Mouse (Mus musculus) neutrophil, adult 5-6 weeks (primary cell): ENCODE results near the gene Itgal. TPM values are rescaled to one million over a fixed set of nuclear protein-coding genes. Genes with fewer than 3 reads are reported as not detected.

Experiments
- ATAC-seq: fragments of 151-379, 151-347 bp; 2 replicates; pipeline ENCODE4 v1.8.0; 2017; ENCODE audit warnings: mild to moderate bottlenecking, moderate TSS enrichment; ENCODE audit not compliant: insufficient number of reproducible peaks, poor library complexity, low FRiP score, severe bottlenecking; ENCODE audit errors: extremely low read depth
- total RNA-seq: library from RNA; stranded (forward); fragments of 200-1000 nt; gene quantifications from 2 replicates; pipeline ENCODE4 v1.2.3, GENCODE M21; 2017

The Itgal gene
- total RNA-seq, 1 experiment from 2014 or later, result 148 TPM

DNA sequence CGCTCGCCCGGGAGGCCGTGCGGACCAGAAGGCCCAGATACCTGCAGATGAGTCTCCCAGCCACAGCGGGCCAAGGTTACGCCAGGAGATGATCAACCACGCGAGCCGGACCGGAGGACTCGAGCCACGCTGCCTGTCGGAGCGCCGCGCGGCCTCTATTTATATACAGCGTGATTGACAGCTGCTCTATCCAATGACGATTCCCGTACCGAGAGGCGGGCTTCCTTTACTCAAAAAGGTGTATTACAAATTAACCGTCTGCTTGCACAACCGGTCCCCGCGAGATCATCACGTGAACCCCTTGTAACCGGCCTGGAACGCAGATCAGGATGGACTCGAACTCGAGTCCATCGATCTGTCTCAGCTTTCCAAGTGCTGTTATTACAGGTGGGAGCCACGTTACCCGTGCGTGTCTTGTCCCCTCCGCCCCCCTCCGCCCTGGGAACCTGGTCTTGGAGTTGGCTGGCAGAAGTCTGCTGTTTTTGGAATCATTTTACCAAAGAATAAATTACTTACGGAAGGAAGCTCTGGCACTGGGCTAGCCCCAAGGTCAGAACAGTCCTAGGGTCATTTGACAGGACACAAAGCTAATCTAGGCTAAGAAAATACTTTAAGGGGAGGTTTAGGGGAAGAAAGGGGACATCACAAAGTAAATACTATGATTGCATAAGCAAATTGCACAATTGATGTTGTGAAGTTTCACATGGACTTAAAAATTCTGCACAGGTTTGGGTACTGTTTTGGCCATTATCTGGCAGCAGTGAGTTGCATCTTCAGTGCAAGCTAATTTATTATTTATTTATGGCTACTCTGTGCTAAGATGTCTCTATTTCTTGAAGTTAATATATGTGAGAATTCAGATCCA lies 21.9 kb upstream of the Itgal start, which contains the start of gene Sephs2:
Gene Sephs2 (minus strand): TSS at position 131 of the 865 bp plus-strand sequence.
- peak; percentile 83 for ATAC-seq

DNA sequence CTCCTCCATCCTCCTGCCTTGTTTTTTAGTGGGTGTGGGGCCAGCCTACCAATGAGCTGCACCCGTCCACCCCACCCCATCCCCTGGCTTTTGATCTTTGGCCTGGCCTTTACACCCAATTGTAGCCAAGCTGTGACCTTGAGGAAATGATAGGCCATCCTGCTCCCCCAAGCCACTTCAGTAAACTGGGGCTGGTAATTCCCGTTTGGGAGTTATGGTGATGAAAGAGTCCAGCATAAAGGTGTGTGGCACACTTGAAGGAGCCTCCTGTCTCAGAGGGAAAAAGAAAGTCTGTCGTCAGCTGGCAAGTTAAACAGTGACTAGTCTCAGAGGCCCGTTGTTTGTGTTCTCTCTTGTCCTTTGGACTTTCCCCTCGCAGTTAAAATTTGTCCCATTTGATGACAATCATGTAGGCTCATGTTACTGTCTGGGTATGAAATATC lies 19.5 kb upstream of the Itgal start:
- no peak for ATAC-seq

DNA sequence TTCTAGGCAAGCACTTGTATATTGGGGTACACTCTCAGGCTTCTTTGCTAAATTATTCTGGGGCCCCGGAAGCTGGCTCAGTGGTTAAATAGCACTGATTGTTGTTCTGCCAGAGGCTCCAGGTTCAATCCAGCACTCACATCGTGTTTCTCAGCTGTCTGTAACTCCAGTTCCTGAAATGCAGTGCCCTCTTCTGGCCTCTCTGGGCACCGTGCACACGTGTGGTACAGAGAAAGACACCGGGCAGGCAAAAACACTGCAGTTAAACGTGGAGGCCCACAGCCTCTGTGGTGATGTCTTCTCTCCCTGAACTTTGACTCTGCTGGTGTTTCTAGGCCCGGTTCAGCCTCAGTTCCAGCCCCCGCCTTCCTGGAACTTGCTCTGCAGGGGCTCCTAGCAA lies 17.7 kb upstream of the Itgal start:
- ATAC-seq, result peak; percentile 72

DNA sequence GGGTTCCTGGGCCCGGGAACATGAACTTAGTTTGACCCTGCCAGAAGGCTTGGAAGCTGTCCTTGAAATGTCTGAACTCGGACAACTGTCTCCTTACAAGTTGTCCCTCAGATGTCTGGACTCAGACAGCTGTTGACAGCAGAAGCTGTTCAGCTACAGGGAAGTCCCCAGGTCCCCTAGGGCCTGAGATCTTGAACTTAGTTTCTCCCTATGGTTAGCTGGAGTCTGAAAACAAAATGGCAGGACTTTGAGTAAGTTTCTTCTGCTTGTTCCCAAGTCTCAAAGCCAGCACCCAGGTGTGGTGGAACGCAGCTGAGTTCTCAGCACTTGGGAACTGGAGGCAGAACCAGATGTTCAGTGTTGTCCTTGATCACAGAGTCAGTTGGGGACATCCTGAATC lies 16.0 kb upstream of the Itgal start:
- no peak for ATAC-seq

DNA sequence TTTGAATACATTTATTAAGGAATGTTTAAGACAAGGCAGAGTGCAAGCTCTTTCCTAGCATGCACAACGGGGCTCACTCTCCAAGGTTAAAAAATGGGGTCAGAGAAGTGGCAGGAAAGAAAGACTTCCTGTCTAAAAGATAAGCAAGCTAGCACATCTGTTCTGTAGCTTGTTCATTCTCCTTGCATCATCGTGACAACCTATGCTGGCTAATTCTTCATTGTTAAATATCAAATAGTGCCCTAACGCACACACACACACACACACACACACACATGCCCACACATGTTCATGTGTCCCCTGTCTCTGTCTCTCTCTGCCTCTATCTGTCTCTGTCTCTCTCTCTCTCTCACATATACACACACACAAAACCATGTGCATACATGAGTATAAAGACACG lies 14.9 kb upstream of the Itgal start:
- no peak for ATAC-seq

DNA sequence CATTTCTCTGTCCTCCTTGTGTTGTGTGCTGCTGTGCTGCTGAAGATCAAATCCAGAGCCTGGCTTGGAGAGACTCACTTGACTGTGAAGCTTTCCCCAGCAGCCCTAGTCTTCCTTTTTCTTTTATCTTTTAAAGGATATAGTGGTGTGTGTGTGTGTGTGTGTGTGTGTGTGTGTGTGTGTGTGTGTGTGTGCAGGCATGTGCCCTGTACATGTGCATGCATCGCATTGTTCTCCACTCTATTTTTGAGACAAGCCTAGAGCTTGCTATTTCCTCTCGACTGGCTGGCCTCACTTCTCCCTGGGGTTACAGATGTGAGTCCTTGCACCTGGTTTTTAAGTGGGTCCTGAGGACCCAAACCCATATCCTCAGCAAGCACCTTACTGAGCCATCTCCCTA lies 13.9 kb upstream of the Itgal start:
- no peak for ATAC-seq

DNA sequence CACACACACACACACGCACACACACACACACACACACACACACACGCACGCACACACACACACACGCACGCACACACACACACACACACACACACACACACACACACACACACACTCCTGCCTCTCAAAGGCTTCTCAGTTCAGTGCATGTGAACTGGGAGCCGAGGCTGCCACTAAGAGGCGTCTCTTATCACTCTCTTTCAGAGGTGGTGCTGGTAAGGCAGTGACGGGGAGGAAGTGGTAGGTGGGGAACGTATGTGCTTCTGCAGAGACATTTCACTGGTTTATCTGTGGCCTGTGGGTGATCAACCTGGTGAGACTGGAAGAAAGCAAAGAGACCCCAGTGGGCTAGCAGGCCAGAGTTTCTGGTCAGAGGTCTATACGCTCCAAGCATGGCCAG lies 10.9 kb upstream of the Itgal start:
- peak; percentile 62; the same call in 1 of the 2 replicates for ATAC-seq

DNA sequence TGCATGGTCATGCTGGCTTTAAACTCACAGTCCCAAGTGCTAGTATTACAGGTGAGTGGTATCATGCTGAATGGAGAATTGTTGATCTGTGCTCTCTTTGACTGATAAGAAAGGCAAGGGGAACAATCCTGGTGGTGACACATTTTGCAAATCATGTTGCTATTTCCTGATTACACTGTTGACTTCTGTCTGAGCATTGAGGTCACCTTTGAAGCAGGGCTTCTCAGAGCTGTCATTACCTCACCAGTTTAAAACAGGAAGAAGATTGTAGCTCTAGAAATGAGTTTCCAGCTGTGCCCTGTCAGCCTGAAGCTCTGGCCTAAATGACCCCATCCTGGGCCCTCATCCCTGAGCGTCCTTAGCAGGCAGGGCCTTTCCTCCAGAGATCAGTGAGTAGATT lies 8.1 kb upstream of the Itgal start:
- peak; percentile 79 for ATAC-seq

DNA sequence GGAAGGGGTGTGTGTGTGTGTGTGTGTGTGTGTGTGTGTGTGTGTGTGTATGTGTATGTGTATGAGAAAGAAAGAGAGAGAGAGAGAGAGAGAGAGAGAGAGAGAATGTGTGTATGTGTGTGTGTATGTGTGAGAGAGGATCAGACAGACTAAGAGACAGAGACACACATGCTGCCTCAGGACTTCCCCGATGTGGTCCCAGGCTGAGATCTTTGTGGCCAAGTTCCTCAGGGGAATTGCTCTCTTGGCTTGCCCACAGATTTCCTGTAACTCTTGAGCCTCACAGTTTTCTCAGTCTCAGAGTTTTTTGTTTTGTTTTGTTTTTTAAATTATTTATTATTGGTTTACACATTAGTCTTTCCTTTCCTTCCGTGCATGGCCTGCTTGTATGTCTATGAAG lies 6.8 kb upstream of the Itgal start:
- no peak for ATAC-seq

DNA sequence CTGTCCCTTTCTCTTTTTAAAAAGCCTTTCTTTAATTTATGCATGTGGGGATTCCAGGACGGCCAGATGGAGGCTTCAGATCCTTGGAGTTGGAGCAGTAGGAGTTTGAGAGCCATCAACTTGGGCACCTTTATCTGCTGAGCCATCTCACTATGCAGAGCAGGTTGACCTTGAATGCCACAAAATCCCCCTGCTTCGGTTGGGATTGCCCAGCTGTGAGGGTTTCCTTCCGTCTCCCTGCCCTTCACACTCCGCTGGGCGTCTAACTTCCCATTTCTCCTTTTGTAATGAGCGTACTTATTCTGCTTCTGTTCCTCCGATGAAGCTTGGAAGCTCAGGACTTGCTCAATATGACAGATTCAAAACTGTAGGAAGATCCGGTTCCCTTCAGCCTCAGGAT lies 5.9 kb upstream of the Itgal start:
- ATAC-seq, result peak; percentile 11; the same call in 1 of the 2 replicates

DNA sequence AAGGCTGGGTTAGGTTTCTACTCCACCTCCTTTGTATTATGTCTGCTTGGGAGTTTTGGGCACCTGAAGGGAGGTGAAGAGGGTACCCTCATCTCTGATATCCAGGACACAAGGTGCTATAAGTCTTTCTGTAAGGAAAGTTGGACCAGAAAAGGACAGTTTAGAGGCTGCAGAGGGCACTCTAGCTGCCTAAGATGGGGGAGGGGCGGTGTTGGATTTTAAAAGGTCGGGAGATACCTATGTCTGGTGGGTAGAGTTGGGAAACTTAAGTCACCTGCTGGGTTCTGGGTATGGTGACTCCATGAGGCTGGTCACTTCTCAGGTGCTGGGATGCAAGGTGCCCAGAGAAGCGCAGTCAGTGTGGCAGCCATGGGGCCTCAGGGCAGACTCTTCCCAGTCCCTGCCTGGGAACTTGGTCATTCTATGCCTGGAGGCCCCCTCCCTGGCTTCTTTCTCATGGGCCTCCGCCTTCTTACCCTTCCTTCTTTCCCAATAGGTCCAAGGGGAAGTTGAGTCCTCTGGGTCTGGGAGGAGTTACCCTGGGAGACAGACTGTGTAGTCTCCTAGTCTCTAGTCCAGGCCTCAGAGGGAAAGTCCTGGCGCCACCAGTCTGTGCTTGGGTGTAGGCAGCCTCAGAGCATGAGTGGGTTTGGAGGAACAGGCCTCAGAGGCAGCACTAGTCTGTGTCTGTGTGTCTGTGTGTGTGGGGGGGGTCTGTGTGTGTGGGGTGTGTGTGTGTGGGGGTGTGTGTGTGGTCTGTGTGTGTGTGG lies 911 bp downstream of the Itgal start:
- ATAC-seq, result no peak

DNA sequence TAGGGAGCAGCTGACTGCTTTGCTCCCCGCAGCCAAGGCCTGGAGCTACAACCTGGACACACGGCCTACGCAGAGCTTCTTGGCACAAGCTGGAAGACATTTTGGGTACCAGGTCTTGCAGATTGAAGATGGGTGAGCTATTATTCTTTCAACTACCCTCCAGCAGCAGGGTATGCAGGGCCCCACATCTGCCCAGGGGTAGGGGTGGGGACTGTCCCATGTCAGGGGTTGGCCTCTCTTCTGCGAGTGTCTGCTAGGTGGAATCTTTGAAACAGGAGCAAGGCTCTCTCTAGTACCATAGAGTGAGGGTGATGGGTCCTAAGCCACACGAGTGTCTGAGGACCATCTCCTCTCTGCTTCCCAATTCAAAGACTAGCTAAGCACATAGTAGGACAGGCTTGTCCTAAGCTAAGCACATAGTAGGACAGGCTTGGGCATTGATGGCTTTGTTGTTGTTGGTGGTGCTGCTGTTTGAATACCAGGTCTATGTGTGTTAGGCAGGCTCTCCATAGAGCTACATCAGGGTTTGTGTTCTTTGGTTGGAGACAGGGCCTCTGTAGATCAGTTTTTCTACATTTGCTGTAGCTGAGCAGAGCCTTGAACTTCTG lies 1.6 kb downstream of the Itgal start:
- ATAC-seq, result no peak

DNA sequence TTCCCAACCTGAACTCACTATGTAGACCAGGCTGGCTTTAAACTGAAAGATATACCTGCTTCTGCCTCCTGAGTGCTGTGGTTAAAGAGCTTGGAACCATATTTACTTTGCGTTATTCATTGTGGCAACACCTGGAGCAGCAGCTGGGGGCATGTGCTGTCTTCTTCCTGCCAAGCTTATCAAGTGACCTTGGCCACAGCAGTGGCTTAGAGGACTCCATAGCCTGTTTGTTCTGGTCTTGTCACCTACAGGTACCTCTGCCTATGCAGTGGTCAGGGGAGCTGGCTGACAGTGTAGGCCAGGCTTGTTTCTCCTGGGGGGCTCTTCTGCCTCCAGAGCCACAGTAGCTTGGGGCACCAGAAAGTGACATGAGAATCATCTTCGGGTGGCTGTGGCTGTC lies 12.4 kb downstream of the Itgal start:
- ATAC-seq, result no peak

DNA sequence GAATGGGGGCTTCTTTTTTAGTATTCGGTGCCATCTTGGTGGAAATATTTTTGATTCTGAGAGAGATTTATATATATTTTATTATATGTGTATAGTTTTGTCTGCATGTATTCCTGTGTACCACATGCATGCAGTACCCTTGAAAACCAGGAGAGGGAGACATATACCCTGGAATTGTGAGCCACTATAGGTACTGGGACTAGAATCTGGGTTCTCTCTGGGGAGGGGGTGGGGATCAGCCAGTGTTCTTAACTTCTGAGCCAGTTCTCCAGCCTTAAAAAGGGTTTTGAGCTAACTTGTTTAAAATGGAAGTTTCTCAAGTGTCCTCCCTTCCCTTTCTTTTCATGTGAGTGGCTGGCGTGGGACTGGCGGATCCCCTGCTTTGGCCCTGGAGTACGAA lies 12.8 kb downstream of the Itgal start:
- ATAC-seq, result peak; percentile 57

DNA sequence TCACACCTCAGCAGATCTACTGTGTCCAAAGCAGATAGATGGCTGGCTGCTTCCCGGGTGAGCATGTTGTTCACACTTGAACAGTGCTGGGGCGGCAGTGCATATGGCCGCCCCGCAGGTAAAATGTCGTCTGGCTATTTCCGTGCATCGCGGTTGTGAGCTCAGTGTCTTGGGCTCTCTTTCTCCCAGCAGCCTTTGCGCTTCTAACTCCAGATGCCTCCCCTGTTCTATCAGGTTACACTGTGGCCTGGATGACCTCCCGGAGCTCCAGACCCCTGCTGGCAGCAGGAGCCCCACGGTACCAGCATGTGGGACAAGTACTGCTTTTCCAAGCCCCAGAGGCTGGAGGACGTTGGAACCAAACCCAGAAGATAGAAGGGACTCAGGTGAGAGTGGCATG lies 13.9 kb downstream of the Itgal start:
- no peak for ATAC-seq

DNA sequence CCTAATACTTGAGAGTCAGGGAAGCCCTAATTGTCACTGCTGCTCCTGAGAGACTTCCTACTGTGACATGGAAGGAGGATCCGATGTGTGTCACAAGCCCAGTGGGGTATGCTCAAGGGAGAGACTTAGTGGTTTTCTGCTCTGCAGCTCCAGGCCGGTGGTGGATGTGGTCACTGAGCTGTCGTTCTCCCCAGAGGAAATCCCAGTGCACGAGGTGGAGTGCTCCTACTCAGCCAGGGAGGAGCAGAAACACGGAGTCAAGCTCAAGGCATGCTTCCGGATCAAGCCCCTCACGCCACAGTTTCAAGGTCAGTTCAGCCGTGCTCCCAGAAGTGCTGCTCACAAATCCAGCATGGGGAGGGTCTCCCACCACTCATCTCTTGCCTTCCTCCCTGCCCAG lies 17.9 kb downstream of the Itgal start:
- ATAC-seq, result no peak

DNA sequence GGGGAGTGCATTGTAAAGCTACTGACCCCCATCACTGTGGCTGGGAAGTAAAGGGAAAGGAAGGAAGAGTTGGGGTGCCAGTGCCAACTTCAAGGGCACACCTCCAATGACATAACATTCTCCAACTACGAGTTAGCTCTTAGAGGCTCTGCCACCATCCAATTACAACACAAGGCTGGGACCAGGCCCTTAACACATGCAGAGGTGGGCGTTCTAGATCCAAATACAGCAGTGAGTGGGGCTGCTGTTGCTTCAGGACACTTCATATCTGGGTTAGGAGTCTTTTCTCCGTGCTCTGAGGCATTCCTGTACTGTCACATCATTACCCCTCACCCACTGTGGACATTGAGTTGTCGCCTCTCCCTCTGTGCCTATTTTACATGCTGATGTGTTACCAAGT lies 25.0 kb downstream of the Itgal start:
- no peak for ATAC-seq

DNA sequence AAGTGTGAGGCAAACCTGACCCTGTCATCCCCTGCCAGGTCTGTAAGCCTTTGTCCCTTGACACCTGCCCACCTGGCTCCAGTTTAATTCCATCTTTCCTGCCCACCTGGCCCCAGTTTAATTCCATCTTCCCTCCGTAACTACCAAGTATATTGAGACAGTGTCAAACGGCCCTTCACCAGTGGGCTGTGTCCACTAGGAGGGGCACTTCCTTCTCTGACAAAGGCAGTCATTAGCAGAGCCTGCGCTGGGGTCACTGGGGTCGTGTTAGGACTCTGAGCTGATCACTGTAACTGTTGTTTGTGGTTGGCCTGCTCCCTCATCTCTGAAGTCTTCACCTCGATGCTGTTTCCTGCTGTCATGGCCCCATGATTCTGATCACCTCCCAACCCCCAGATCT lies 26.0 kb downstream of the Itgal start:
- no peak for ATAC-seq

DNA sequence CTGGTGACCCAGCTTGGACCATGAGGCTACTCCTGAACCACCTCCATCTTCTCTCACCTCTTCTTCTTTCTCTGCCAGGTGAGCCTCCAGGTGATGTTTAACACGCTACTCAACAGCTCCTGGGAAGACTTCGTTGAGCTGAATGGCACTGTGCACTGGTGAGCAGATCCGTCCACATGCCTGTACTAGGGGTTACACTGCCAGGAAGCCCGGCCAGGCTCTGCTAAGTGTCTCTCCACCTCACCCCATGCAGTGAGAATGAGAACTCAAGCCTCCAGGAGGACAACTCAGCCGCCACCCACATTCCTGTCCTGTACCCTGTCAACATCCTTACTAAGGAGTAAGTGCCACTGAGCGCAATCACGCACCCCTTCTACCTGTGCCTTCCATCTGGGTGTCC lies 28.9 kb downstream of the Itgal start:
- ATAC-seq, result no peak

DNA sequence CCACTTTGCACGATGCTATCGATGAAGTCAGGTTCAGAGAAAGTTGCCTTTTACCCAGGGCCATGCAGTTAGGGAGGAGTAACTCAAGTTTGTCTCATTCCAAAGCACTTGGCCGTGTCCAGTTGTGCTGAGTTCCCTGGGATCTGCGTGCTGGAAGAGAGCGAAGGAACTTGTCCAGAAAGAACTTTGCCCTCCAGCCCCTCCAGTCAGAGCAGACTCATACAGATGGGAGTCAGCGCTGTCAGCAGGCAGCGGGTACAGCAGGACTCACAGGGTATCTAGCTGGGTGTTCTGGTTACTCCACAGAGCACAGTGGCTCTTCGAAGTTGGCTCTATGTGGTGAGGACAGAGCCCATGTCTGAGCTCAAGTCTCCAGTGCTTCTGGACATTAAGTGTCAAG lies 29.5 kb downstream of the Itgal start:
- ATAC-seq, result no peak
